Mouse (Mus musculus) fibroblast of lung, adult 2 months (primary cell): Measurements from ENCODE around the gene Cfap77.
"Not testable (repeated sequence)": the region's sequence is repeated elsewhere in the genome, so short reads cannot be mapped to it uniquely, and the experiment has no call there.

Source experiments
- DNase-seq: peaks from one replicate; pipeline ENCODE4 v3.0.0-alpha.2; 2011; ENCODE audit warnings: low read depth

The Cfap77 gene

GRCm38 (mm10) chr2:29054991-29055390, at the start of gene Cfap77:
TSS of gene Cfap77 (minus strand) at chr2:29055066.
- DNase-seq: peak; percentile 41

GRCm38 (mm10) chr2:29102416-29103377, 47.8 kb upstream of the Cfap77 start:
- not testable (repeated sequence) for DNase-seq

- DNase-seq: no peak
Observed at GRCm38 (mm10) chr2:29100822-29101534, 46.1 kb upstream of the Cfap77 start.

- DNase-seq: no peak
Observed at GRCm38 (mm10) chr2:29099646-29100045, 44.8 kb upstream of the Cfap77 start.

GRCm38 (mm10) chr2:29098786-29099185, 43.9 kb upstream of the Cfap77 start:
- no peak for DNase-seq

- not testable (repeated sequence) for DNase-seq
Observed at GRCm38 (mm10) chr2:29097955-29098354, 43.1 kb upstream of the Cfap77 start.

GRCm38 (mm10) chr2:29097465-29097864, 42.6 kb upstream of the Cfap77 start:
- no peak for DNase-seq

- DNase-seq: no peak
Observed at GRCm38 (mm10) chr2:29096751-29097150, 41.9 kb upstream of the Cfap77 start.

GRCm38 (mm10) chr2:29095674-29096073, 40.8 kb upstream of the Cfap77 start:
- DNase-seq: no peak

- not testable (repeated sequence) for DNase-seq
Observed at GRCm38 (mm10) chr2:29089276-29089675, 34.4 kb upstream of the Cfap77 start.

- no peak for DNase-seq
Observed at GRCm38 (mm10) chr2:29086026-29086425, 31.2 kb upstream of the Cfap77 start.

GRCm38 (mm10) chr2:29081965-29082364, 27.1 kb upstream of the Cfap77 start:
- DNase-seq: peak; percentile 27

GRCm38 (mm10) chr2:29076226-29076625, 21.4 kb upstream of the Cfap77 start:
- DNase-seq: no peak

- no peak for DNase-seq
Observed at GRCm38 (mm10) chr2:29075331-29076070, 20.6 kb upstream of the Cfap77 start.

- no peak for DNase-seq
Observed at GRCm38 (mm10) chr2:29074676-29075075, 19.8 kb upstream of the Cfap77 start.

- DNase-seq: peak; percentile 51
Observed at GRCm38 (mm10) chr2:29066410-29066809, 11.5 kb upstream of the Cfap77 start.

- DNase-seq: no peak
Observed at GRCm38 (mm10) chr2:29065796-29066195, 10.9 kb upstream of the Cfap77 start.

- peak; percentile 82 for DNase-seq
Observed at GRCm38 (mm10) chr2:29060135-29060597, 5.3 kb upstream of the Cfap77 start, which contains the start of gene Ttf1. TSS of gene Ttf1 (plus strand) at chr2:29060262.

GRCm38 (mm10) chr2:29054545-29054935, 326 bp downstream of the Cfap77 start:
- DNase-seq: no peak

GRCm38 (mm10) chr2:29053802-29054544, 893 bp downstream of the Cfap77 start:
- no peak for DNase-seq

GRCm38 (mm10) chr2:29052943-29053454, 1.9 kb downstream of the Cfap77 start:
- DNase-seq: no peak
